Mouse (Mus musculus) brain, embryonic 18.5 days (tissue): ENCODE data around the gene Luc7l3.
A peak's percentile ranks its signal among the peaks of the same experiment; 100 is the strongest.

ENCODE experiments used
- DNase-seq: peaks from one replicate; pipeline ENCODE4 v3.0.0-alpha.2; 2012; ENCODE audit warnings: low read depth, low spot score

Gene Luc7l3

GRCm38 (mm10) chr11:94321931-94322400, at the start of gene Luc7l3:
Luc7l3 (minus strand) TSS chr11:94321988.
- DNase-seq, result peak; percentile 88

GRCm38 (mm10) chr11:94370809-94371208, 49.0 kb upstream of the Luc7l3 start:
- no peak for DNase-seq

GRCm38 (mm10) chr11:94369981-94370380, 48.2 kb upstream of the Luc7l3 start:
- DNase-seq, result no peak

GRCm38 (mm10) chr11:94365340-94365739, 43.6 kb upstream of the Luc7l3 start:
- DNase-seq, result no peak

GRCm38 (mm10) chr11:94363690-94364089, 41.9 kb upstream of the Luc7l3 start:
- no peak for DNase-seq

- no peak for DNase-seq
Observed at GRCm38 (mm10) chr11:94362101-94362500, 40.3 kb upstream of the Luc7l3 start.

- no peak for DNase-seq
Observed at GRCm38 (mm10) chr11:94361166-94361870, 39.5 kb upstream of the Luc7l3 start.

- DNase-seq, result no peak
Observed at GRCm38 (mm10) chr11:94359168-94359567, 37.4 kb upstream of the Luc7l3 start.

GRCm38 (mm10) chr11:94355521-94356217, 33.9 kb upstream of the Luc7l3 start:
- no peak for DNase-seq

GRCm38 (mm10) chr11:94351094-94351493, 29.3 kb upstream of the Luc7l3 start:
- DNase-seq, result no peak

GRCm38 (mm10) chr11:94350337-94350736, 28.5 kb upstream of the Luc7l3 start:
- no peak for DNase-seq

- DNase-seq, result no peak
Observed at GRCm38 (mm10) chr11:94349839-94350238, 28.1 kb upstream of the Luc7l3 start.

- DNase-seq, result no peak
Observed at GRCm38 (mm10) chr11:94347063-94347575, 25.3 kb upstream of the Luc7l3 start.

- DNase-seq, result no peak
Observed at GRCm38 (mm10) chr11:94346611-94347010, 24.8 kb upstream of the Luc7l3 start.

- DNase-seq, result no peak
Observed at GRCm38 (mm10) chr11:94345926-94346325, 24.1 kb upstream of the Luc7l3 start.

GRCm38 (mm10) chr11:94344470-94344869, 22.7 kb upstream of the Luc7l3 start:
- DNase-seq, result no peak

GRCm38 (mm10) chr11:94343955-94344358, 22.2 kb upstream of the Luc7l3 start:
- DNase-seq, result no peak

GRCm38 (mm10) chr11:94342114-94342905, 20.5 kb upstream of the Luc7l3 start:
- DNase-seq, result no peak

GRCm38 (mm10) chr11:94340948-94341933, 19.5 kb upstream of the Luc7l3 start:
- no peak for DNase-seq

- DNase-seq, result no peak
Observed at GRCm38 (mm10) chr11:94339732-94340585, 18.2 kb upstream of the Luc7l3 start.
